Mouse (Mus musculus): Measurements from ENCODE around the gene Ctnnd2.

DNA sequence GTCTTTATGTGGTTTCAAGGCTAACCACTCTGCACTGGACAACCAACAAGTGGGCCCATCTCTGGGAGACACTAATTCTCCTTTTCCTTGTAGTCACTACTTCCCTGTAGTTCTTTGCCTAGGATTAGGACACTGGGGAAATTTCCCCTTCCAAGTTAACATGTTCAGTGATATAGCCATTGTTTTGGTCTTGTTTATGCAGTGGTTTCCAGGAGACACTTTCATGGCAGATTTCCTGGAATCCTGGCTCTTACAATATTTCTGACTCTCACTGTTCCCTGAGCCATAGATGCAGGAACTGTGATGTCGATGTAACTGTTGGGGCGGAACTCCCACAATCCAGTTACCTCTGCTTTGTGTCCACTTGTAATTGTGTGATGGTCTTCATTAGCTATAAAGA, 814.5 kb downstream of the Ctnnd2 start:
- no peak for TF ChIP-seq EP300 (IDR thresholded peaks at IDR 0.05; ENCODE audit: insufficient read depth, low read depth, low read length)
- no peak for TF ChIP-seq POLR2A (IDR thresholded peaks at IDR 0.05; ENCODE audit: insufficient read depth, low read depth, low read length)
